Mouse (Mus musculus) central nervous system, embryonic 14 days (tissue): ENCODE measurements around the gene Adh6a. TPM values are rescaled to one million over a fixed set of nuclear protein-coding genes. Genes with fewer than 3 reads are reported as not detected.

Experiments used
- polyA plus RNA-seq: library from polyadenylated mRNA; depleted of rRNA; stranded (reverse); fragments of >200 nt; gene quantifications from 2 replicates; pipeline ENCODE4 v1.2.3, GENCODE M21; 2012; rRNA removed

Adh6a gene
- not detected in 2 replicates for polyA plus RNA-seq

DNA sequence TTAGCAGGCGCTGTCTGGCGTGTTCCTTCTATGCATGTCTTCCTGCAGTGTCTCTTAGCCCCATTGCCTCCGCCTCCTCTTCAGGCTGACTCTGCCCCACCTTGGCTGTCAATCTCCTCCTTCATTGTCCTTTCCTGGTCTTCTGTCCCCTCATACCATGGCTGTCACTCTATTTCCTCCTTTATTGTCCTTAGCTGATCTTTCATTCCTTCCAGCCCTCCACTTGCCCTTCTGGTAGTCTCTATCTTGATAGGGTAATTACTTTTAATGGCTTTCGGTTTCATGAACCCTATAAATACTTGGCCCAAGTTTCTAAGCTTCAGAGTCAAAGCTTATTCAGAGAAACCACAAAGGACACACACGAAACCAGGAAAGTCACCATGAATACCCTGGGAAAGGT lies at the start of gene Adh6a:
Adh6a (plus strand) TSS at position 322 of the 400 bp plus-strand sequence.

GRCm38 (mm10) chr3:138341471-138341870 lies 28.4 kb downstream of the Adh6a start, which contains the start of gene Adh6b:
Gene Adh6b, plus strand, starts transcription at chr3:138341775.

Other genes starting within 250 kb of the Adh6a start
- gene 1110002E22Rik, start 248.2 kb upstream of the Adh6a start, polyA plus RNA-seq = 0.06 and 0.55 TPM in 2 replicates
- 0.05 and 0.09 TPM in 2 replicates for gene Gm5105, start 245.9 kb upstream of the Adh6a start, polyA plus RNA-seq
- gene Trmt10a, start 169.8 kb upstream of the Adh6a start, polyA plus RNA-seq = 9.1 and 9.3 TPM in 2 replicates
- 5.3 and 5.7 TPM in 2 replicates for gene Mttp, start 168.3 kb upstream of the Adh6a start, polyA plus RNA-seq
- not detected in 2 replicates for gene 4930579F01Rik, start 119.5 kb upstream of the Adh6a start, polyA plus RNA-seq
- 0.37 and 0.74 TPM in 2 replicates for gene Adh7, start 95.5 kb upstream of the Adh6a start, polyA plus RNA-seq
- gene Adh1, start 52.3 kb upstream of the Adh6a start, polyA plus RNA-seq = 1.1 and 1.6 TPM in 2 replicates
- 0.16 and 0.45 TPM in 2 replicates for gene Adh6b, start 28.5 kb downstream of the Adh6a start, polyA plus RNA-seq
- not detected in 2 replicates for gene Adh4, start 102.2 kb downstream of the Adh6a start, polyA plus RNA-seq
- 142 and 167 TPM in 2 replicates for gene Adh5, start 129.8 kb downstream of the Adh6a start, polyA plus RNA-seq
- 54.9 and 58.5 TPM in 2 replicates for gene Metap1, start 176.2 kb downstream of the Adh6a start, polyA plus RNA-seq
- 197 and 209 TPM in 2 replicates for gene Eif4e, start 212.9 kb downstream of the Adh6a start, polyA plus RNA-seq